Mouse (Mus musculus) ovary, adult 10 weeks (tissue): ENCODE measurements around the gene Zfp619. TPM values are rescaled to one million over a fixed set of nuclear protein-coding genes. Genes with fewer than 3 reads are reported as not detected.

Source experiments
- polyA plus RNA-seq: library from polyadenylated mRNA; stranded (reverse); fragments of 350-450 nt; fragmentation: Illumina TruSeq; extraction: RNeasy Lipid Tissue Mini Kit (QIAGEN cat#74804); gene quantifications from one replicate; pipeline ENCODE4 v1.2.3, GENCODE M21; 2014

The Zfp619 gene
- 7.0 TPM for polyA plus RNA-seq

DNA sequence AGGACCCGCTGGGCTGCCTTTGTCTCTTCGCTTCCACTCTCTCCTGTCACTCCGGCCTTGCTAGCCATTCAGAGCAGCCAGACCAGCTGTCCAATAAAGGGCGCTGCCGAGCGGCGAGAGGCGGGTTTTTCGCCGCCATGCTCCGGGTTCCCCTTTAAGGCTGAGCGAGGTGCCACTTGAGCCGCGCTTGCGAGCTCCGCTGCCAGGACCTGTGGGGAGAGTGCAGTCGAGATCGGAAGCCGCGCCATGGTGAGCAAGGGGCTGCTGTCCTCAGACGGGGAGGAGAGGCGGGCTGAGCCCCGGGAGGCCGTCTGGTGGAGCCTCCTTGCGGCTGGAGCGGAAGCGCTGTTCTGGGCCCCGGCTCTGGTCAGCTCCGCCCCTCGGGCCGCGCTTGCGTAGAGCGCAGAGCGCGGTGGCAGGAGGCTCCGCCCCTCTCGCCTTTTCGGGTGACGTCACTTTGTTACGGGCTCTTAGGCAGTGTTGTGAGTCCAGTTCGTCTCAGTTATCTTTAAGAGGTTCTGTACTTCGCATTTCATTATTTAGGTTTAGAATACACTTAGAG is at the start of gene Zfp619:
TSS of gene Zfp619 (plus strand) at position 151 of the 562 bp plus-strand sequence.

Other genes with a start within 250 kb of the Zfp619 start
- not detected for gene Gm5114, start 104.6 kb upstream of the Zfp619 start, polyA plus RNA-seq